25 mouse cellular contexts compared by ENCODE assay signal in genomic region chr3:25916535-25916934, GRCm38 (mm10).
DNase-seq lines count a peak whose midpoint lies in the region; ATAC-seq and TF ChIP-seq lines count a peak whose summit lies in the region.
"Had no signal": no experiment of that assay in that cellular context is flagged by ENCODE, and none has a peak within 500 bp of the region (broad histone marks: within the 10 kb centered on the region; RNA-seq: fewer than 3 reads in every experiment).

No protein-coding gene starts in this region.

- no peak overlapping the region for H3K4me2 ChIP-seq in forebrain, embryonic 14.5 days (ENCODE audit: low read length)
- H3K4me2 ChIP-seq in forebrain, postnatal 0 days (ENCODE audit: low read depth) = no peak overlapping the region
- H3K4me2 ChIP-seq: embryonic facial prominence, embryonic 12.5 days; embryonic facial prominence, embryonic 15.5 days; forebrain, embryonic 15.5 days; heart, embryonic 13.5 days; hindbrain, embryonic 15.5 days; intestine, embryonic 15.5 days had no signal

- no peaks in the 10 kb centered on the region for H3K27me3 ChIP-seq in forebrain, embryonic 14.5 days (replicated peaks; ENCODE audit: control insufficient read depth, insufficient read depth, low read length)
- H3K27me3 ChIP-seq in forebrain, postnatal 0 days (ENCODE audit: insufficient read depth, low read length) = no peaks in the 10 kb centered on the region
- H3K27me3 ChIP-seq: CH12.LX; embryonic facial prominence, embryonic 12.5 days; embryonic facial prominence, embryonic 15.5 days; forebrain, embryonic 15.5 days; heart, embryonic 13.5 days; hindbrain, embryonic 15.5 days; intestine, embryonic 15.5 days had no signal

- peak; percentile 53 for DNase-seq in cerebellum, adult 9-10 months
- DNase-seq in cerebellum, postnatal 4 days (ENCODE audit: low spot score in 2 of 2) = no peak
- peak; percentile 11 for DNase-seq in forebrain, embryonic 14.5 days (ENCODE audit: low spot score)
- no peak for DNase-seq in forebrain, postnatal 0 days
- DNase-seq in Muller cell, postnatal 12 days (ENCODE audit: inconsistent ontology term) = peak; percentile 15
- no peak for DNase-seq in right cerebral cortex, postnatal 14 days
- DNase-seq: adrenal gland, adult 2 months; adrenal gland, postnatal 14 days; B cell, adult 2 months; gastrocnemius, postnatal 10 days; gastrocnemius, postnatal 36 days; heart, adult 2 months; heart, postnatal 14 days; heart, postnatal 4 days; kidney, adult 11 months; kidney, adult 8-10 months had no signal

- no peaks in the 10 kb centered on the region for H3K9me3 ChIP-seq in forebrain, embryonic 14.5 days (replicated peaks; ENCODE audit: control insufficient read depth, low read length)
- H3K9me3 ChIP-seq in forebrain, postnatal 0 days (ENCODE audit: low read length) = no peaks in the 10 kb centered on the region
- H3K9me3 ChIP-seq: embryonic facial prominence, embryonic 12.5 days; embryonic facial prominence, embryonic 15.5 days; forebrain, embryonic 15.5 days; G1E; heart, embryonic 10.5 days; heart, embryonic 13.5 days; hindbrain, embryonic 15.5 days; intestine, embryonic 15.5 days had no signal

- no peak overlapping the region for H3K9ac ChIP-seq in forebrain, embryonic 14.5 days (ENCODE audit: low read length)
- H3K9ac ChIP-seq in forebrain, postnatal 0 days = no peak overlapping the region
- H3K9ac ChIP-seq: embryonic facial prominence, embryonic 12.5 days; embryonic facial prominence, embryonic 15.5 days; forebrain, embryonic 15.5 days; heart, embryonic 13.5 days; hindbrain, embryonic 15.5 days; intestine, embryonic 15.5 days had no signal

- H3K4me1 ChIP-seq in forebrain, embryonic 14.5 days (ENCODE audit: control insufficient read depth, insufficient read depth, low read length) = no peaks in the 10 kb centered on the region
- H3K4me1 ChIP-seq in forebrain, postnatal 0 days (ENCODE audit: insufficient read depth) = no peaks in the 10 kb centered on the region
- H3K4me1 ChIP-seq: embryonic facial prominence, embryonic 12.5 days; embryonic facial prominence, embryonic 15.5 days; forebrain, embryonic 15.5 days; heart, embryonic 10.5 days; heart, embryonic 13.5 days; hindbrain, embryonic 15.5 days; intestine, embryonic 15.5 days had no signal

- 44% methylated on average over 5 of the region's 5 CpGs for WGBS in forebrain, embryonic 14.5 days
- 27% methylated on average over 5 of the region's 5 CpGs for WGBS in forebrain, postnatal 0 days

- H3K4me3 ChIP-seq in forebrain, embryonic 14.5 days (ENCODE audit: low read depth, low read length) = no peak overlapping the region
- no peak overlapping the region for H3K4me3 ChIP-seq in forebrain, postnatal 0 days (ENCODE audit: low read depth, low read length)
- H3K4me3 ChIP-seq: embryonic facial prominence, embryonic 12.5 days; embryonic facial prominence, embryonic 15.5 days; forebrain, embryonic 15.5 days; heart, adult 2 months; heart, embryonic 10.5 days; heart, embryonic 13.5 days; hindbrain, embryonic 15.5 days; intestine, embryonic 15.5 days had no signal

- no peak for TF ChIP-seq CTCF in forebrain, postnatal 0 days (IDR thresholded peaks at IDR 0.05; ENCODE audit: low read depth)

- no peaks in the 10 kb centered on the region for H3K36me3 ChIP-seq in forebrain, embryonic 14.5 days (ENCODE audit: control insufficient read depth, insufficient read depth, low read length)
- H3K36me3 ChIP-seq in forebrain, postnatal 0 days (ENCODE audit: insufficient read depth) = no peaks in the 10 kb centered on the region
- H3K36me3 ChIP-seq: embryonic facial prominence, embryonic 12.5 days; embryonic facial prominence, embryonic 15.5 days; forebrain, embryonic 15.5 days; G1E; heart, embryonic 10.5 days; heart, embryonic 13.5 days; hindbrain, embryonic 15.5 days; intestine, embryonic 15.5 days had no signal

- H3K27ac ChIP-seq in forebrain, embryonic 14.5 days (ENCODE audit: low read depth, low read length) = no peak overlapping the region
- H3K27ac ChIP-seq in forebrain, postnatal 0 days (ENCODE audit: low read depth, low read length) = no peak overlapping the region
- H3K27ac ChIP-seq: embryonic facial prominence, embryonic 12.5 days; embryonic facial prominence, embryonic 15.5 days; forebrain, embryonic 15.5 days; heart, adult 2 months; heart, embryonic 10.5 days; heart, embryonic 13.5 days; hindbrain, embryonic 15.5 days; intestine, embryonic 15.5 days had no signal

- no peak for ATAC-seq in forebrain, embryonic 14.5 days
- no peak for ATAC-seq in forebrain, postnatal 0 days
- ATAC-seq: forebrain, embryonic 15.5 days; intestine, embryonic 15.5 days had no signal

Comparison
In these comparisons a context has a peak if more than half of its experiments do, and no peak if none do; other contexts are left out.
1. DNase-seq: peak in cerebellum, adult 9-10 months (single experiment), forebrain, embryonic 14.5 days (single experiment) and Muller cell, postnatal 12 days (single experiment); none in cerebellum, postnatal 4 days (0 of 2), forebrain, postnatal 0 days (single experiment) and right cerebral cortex, postnatal 14 days (single experiment).